Mouse (Mus musculus): ENCODE measurements around the gene Spi1. TPM values are rescaled to one million over a fixed set of nuclear protein-coding genes. Genes with fewer than 3 reads are reported as not detected.

Spi1 gene
- polyA plus RNA-seq, 1 experiment from 2014 or later, result 1.7 TPM

DNA sequence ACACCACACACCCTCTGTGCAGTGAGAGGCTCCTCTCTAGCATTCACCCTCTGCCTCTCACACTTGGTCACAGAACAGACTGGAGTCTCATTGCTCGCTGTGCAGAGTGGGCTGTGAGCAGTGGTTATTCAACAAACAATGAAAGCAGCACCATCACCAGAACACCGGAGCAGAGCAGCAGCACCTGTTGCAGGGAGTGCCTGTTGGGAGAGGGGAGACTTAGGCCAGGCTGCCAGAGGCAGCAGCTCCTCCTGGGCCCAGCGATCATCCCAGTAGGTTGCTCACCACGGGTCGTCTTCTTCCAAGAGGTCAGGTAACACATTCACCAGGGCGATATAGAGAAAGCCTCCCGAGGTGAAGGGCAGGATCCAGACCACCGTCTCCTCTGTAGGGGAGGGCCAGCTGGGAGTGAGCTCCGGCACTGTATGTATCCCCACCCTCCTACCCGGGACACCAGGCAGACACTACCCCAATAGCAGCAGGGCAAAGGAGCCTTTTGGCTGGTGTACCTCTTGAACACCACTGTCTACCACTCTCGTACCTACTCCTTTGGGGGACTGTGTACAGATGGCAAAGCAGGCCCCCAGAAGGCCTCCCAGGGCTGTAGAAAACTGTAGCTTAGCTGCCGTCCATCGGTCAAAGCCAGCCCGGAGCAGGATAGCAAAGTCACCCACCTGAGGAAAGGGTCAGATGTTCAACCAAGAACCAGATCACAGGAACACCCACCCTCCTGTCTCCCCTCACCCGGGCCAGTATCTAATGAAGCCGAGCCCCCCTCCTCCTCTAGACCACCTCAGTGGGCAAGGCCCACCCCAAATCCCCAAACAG lies 19.2 kb upstream of the Spi1 start:
- H3K4me2 ChIP-seq, result no peak overlapping the region
- H3K4me3 ChIP-seq (ENCODE audit: low read depth, low read length), result no peak overlapping the region
- H3K9me3 ChIP-seq (replicated peaks; ENCODE audit: control insufficient read depth, low read length), result no peaks in the 10 kb centered on the region
- peaks cover 21% of the 10 kb centered on the region for H3K4me1 ChIP-seq (ENCODE audit: control insufficient read depth, insufficient read depth, low read length)
- H3K27ac ChIP-seq (ENCODE audit: low read depth, low read length), result peak overlapping the region; percentile 46
- WGBS (ENCODE audit: insufficient replicate concordance), result 89% methylated on average over 16 of the region's 16 CpGs
- H3K36me3 ChIP-seq (ENCODE audit: control insufficient read depth, insufficient read depth, low read length), result peaks cover 35% of the 10 kb centered on the region
- no peaks in the 10 kb centered on the region for H3K27me3 ChIP-seq (ENCODE audit: control insufficient read depth, insufficient read depth, low read length)
- ATAC-seq (replicated peaks; ENCODE audit: insufficient number of reproducible peaks, low FRiP score, low TSS enrichment), result no peak
- H3K9ac ChIP-seq (ENCODE audit: low read depth, low read length), result 0 out of 2 replicates have a peak overlapping the region, but pooled peaks have one; percentile 12

DNA sequence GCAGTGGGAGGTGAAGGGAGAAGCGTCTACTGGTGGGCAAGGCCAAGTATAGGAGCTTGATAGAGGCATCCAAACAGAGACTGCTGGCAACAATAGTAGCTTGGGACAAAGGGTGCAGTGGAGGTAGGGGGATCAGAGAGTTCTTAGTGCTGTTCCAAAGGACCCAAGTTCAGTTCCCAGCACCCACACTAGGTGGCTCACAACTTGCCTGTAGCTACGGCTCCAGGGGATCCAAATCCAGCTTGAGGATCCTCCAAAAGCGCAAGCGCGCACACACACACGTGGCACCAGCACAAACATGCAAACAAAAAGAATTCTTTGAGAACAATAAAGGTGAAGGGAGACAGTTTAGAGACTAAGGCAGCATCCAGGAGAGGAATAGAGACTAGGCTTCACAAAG lies 18.0 kb upstream of the Spi1 start:
- Histone ChIP-seq H3K4me1 (ENCODE audit: control insufficient read depth, insufficient read depth, low read length) (peaks cover 31% of the 10 kb centered on the region), H3K27ac (ENCODE audit: low read depth, low read length) (no peak overlapping the region), H3K4me3 (ENCODE audit: low read depth, low read length) (no peak overlapping the region), H3K4me2 (no peak overlapping the region), H3K9ac (ENCODE audit: low read depth, low read length) (no peak overlapping the region), H3K27me3 (ENCODE audit: control insufficient read depth, insufficient read depth, low read length) (no peaks in the 10 kb centered on the region), H3K36me3 (ENCODE audit: control insufficient read depth, insufficient read depth, low read length) (peaks cover 27% of the 10 kb centered on the region), H3K9me3 (replicated peaks; ENCODE audit: control insufficient read depth, low read length) (no peaks in the 10 kb centered on the region)
- 88% methylated on average over 6 of the region's 6 CpGs for WGBS (ENCODE audit: insufficient replicate concordance)
- ATAC-seq (replicated peaks; ENCODE audit: insufficient number of reproducible peaks, low FRiP score, low TSS enrichment), result no peak

DNA sequence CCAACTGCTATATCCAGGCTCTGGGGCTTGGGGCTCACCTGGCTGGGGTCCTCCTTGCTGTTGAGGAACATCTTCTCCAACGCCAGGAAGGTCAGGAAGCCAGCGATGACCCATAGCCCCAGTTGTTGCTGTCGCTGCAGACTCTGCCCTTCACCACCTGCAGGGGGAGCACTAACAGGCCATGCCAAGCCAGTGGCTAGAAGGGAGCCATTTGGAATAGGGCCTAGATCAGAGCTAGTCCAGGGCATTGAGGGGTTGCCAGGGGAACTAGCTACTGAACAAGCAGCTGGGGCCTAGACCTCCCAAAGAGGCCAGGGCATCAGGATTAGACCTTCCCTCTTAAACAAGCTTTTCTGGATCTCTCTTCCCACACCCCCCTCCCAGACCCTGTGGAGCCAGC lies 16.6 kb upstream of the Spi1 start:
- Histone ChIP-seq H3K4me2 (no peak overlapping the region), H3K4me3 (ENCODE audit: low read depth, low read length) (no peak overlapping the region), H3K9me3 (replicated peaks; ENCODE audit: control insufficient read depth, low read length) (no peaks in the 10 kb centered on the region), H3K9ac (ENCODE audit: low read depth, low read length) (no peak overlapping the region), H3K27me3 (ENCODE audit: control insufficient read depth, insufficient read depth, low read length) (no peaks in the 10 kb centered on the region), H3K27ac (ENCODE audit: low read depth, low read length) (no peak overlapping the region), H3K36me3 (ENCODE audit: control insufficient read depth, insufficient read depth, low read length) (peaks cover 26% of the 10 kb centered on the region), H3K4me1 (ENCODE audit: control insufficient read depth, insufficient read depth, low read length) (peaks cover 33% of the 10 kb centered on the region)
- WGBS (ENCODE audit: insufficient replicate concordance), result 46% methylated on average over 3 of the region's 3 CpGs
- no peak for ATAC-seq (replicated peaks; ENCODE audit: insufficient number of reproducible peaks, low FRiP score, low TSS enrichment)

DNA sequence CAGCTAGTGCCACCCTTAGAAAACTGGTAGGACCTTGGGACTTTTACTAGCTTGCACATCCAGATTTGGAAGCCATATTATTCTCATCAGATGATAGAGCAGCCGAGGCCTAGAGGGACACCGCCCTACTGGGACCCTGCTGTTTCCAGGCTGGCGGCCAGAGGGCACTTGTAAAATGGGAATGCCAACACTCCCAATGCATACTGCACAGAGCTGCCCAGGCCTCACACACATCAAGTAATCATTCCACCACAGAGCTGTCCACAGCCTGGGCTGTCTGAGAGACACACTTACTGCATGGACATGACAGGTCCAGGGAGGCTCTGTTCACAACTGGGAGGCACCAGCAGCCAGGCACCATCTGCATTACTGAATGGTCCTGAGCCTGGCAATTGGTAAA lies 15.7 kb upstream of the Spi1 start:
- H3K4me1 ChIP-seq (ENCODE audit: control insufficient read depth, insufficient read depth, low read length), result peaks cover 29% of the 10 kb centered on the region
- H3K4me2 ChIP-seq, result no peak overlapping the region
- no peak overlapping the region for H3K4me3 ChIP-seq (ENCODE audit: low read depth, low read length)
- WGBS (ENCODE audit: insufficient replicate concordance), result 77% methylated on average over 3 of the region's 3 CpGs
- H3K9ac ChIP-seq (ENCODE audit: low read depth, low read length), result no peak overlapping the region
- H3K9me3 ChIP-seq (replicated peaks; ENCODE audit: control insufficient read depth, low read length), result no peaks in the 10 kb centered on the region
- peaks cover 26% of the 10 kb centered on the region for H3K36me3 ChIP-seq (ENCODE audit: control insufficient read depth, insufficient read depth, low read length)
- no peaks in the 10 kb centered on the region for H3K27me3 ChIP-seq (ENCODE audit: control insufficient read depth, insufficient read depth, low read length)
- no peak for ATAC-seq (replicated peaks; ENCODE audit: insufficient number of reproducible peaks, low FRiP score, low TSS enrichment)
- H3K27ac ChIP-seq (ENCODE audit: low read depth, low read length), result no peak overlapping the region

DNA sequence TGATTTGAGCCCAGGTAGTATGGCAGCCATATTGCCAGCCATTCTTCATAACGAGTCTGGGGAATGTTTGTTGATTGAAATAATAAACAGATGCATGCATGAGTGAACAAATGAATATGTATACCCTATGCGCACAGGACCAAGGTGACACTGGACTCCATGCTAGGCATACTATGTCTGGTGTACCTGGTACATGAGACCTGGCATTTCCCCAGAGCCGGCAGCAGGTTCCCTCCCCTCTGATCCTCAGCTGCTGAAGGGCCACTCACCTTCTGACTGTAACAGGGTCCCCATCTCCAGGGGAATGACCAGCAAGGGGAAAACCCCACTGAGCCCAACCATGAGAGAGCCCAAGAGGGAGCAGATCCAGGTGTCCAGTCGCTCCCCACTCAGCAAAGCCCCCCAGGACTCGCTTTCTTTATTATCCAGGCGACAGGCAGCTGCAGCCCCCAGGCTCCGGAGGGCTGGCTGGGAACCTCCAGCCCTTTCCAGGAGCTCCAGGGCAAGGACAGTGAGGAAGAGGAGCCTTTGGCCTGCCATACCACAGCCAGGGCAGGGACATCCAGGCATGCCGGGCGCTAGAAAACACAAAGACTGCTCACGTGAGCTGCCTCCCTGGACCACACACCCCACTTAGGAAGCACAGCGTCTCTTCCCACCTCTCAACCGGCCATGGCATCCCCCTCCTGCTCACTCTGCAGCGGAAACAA lies 13.9 kb upstream of the Spi1 start:
- H3K9ac ChIP-seq (ENCODE audit: low read depth, low read length), result peak overlapping the region; percentile 84
- H3K9me3 ChIP-seq (replicated peaks; ENCODE audit: control insufficient read depth, low read length), result no peaks in the 10 kb centered on the region
- no peaks in the 10 kb centered on the region for H3K27me3 ChIP-seq (ENCODE audit: control insufficient read depth, insufficient read depth, low read length)
- peaks cover 16% of the 10 kb centered on the region for H3K36me3 ChIP-seq (ENCODE audit: control insufficient read depth, insufficient read depth, low read length)
- H3K4me3 ChIP-seq (ENCODE audit: low read depth, low read length), result peak overlapping the region; percentile 1
- H3K4me1 ChIP-seq (ENCODE audit: control insufficient read depth, insufficient read depth, low read length), result peaks cover 19% of the 10 kb centered on the region
- ATAC-seq (replicated peaks; ENCODE audit: insufficient number of reproducible peaks, low FRiP score, low TSS enrichment), result no peak
- 61% methylated on average over 13 of the region's 13 CpGs for WGBS (ENCODE audit: insufficient replicate concordance)
- H3K4me2 ChIP-seq, result peak overlapping the region; percentile 90
- no peak overlapping the region; the same call in 1 of the 2 replicates for H3K27ac ChIP-seq (ENCODE audit: low read depth, low read length)

DNA sequence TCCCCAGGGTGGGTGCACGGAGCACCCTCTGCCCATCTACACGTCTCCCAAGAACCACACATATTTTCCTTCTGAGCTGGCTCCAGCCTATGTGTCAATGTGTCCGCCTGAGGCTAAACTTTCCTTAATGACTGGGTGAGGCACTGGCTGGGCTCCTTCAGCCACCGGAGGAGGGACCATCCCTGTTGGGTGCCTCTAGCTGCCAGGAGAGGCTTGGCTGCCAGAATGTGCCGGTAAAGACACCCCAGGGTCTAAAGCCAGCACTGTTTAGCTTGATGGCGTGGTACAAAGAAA lies 13.4 kb upstream of the Spi1 start:
- WGBS (ENCODE audit: insufficient replicate concordance), result 51% methylated on average over 6 of the region's 6 CpGs
- peak overlapping the region; percentile 84 for H3K9ac ChIP-seq (ENCODE audit: low read depth, low read length)
- peak overlapping the region; percentile 87; the same call in 1 of the 2 replicates for H3K27ac ChIP-seq (ENCODE audit: low read depth, low read length)
- ATAC-seq (replicated peaks; ENCODE audit: insufficient number of reproducible peaks, low FRiP score, low TSS enrichment), result no peak
- H3K36me3 ChIP-seq (ENCODE audit: control insufficient read depth, insufficient read depth, low read length), result peaks cover 13% of the 10 kb centered on the region
- no peaks in the 10 kb centered on the region for H3K9me3 ChIP-seq (replicated peaks; ENCODE audit: control insufficient read depth, low read length)
- H3K4me3 ChIP-seq (ENCODE audit: low read depth, low read length), result peak overlapping the region; percentile 1; the same call in 1 of the 2 replicates
- H3K27me3 ChIP-seq (ENCODE audit: control insufficient read depth, insufficient read depth, low read length), result no peaks in the 10 kb centered on the region
- peaks cover 19% of the 10 kb centered on the region for H3K4me1 ChIP-seq (ENCODE audit: control insufficient read depth, insufficient read depth, low read length)
- peak overlapping the region; percentile 90 for H3K4me2 ChIP-seq

DNA sequence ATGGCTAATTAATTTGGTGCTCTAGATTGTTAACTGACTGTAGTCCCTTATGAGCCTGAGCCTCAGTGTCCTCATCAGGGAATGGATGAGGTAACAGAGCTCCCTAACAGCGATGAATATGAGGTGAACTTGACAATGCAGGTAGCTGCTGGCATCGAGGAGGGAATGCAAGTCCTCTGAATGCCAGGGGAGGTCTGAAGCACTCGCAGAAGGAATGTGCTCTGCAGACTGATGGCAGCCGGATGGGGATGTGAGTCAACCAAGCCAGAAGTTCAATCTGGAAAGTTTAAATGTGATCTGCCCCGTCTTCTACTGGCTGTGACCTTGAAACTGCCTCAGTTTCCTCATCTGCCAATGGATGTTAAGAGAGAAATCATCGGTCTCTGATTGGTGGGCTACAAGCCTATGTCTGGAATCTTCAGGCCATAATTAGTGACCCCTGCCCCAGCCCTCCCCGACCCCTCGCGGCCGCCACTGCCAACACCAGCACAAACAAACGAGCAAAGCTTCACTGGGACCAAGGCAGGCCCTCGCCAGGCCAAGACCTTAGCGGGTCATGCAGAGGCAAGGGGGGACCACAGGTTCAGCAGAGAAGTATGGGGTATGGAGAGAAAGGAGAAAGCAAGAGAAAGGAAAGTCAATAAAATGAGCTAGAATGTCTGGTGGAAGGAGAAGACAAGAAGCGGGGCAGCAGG lies 12.7 kb upstream of the Spi1 start:
- 7% methylated on average over 14 of the region's 14 CpGs for WGBS (ENCODE audit: insufficient replicate concordance)
- Histone ChIP-seq H3K9ac (ENCODE audit: low read depth, low read length) (peak overlapping the region; percentile 84), H3K4me3 (ENCODE audit: low read depth, low read length) (peak overlapping the region; percentile 69), H3K36me3 (ENCODE audit: control insufficient read depth, insufficient read depth, low read length) (peaks cover 7% of the 10 kb centered on the region), H3K4me1 (ENCODE audit: control insufficient read depth, insufficient read depth, low read length) (peaks cover 19% of the 10 kb centered on the region), H3K4me2 (peak overlapping the region; percentile 90), H3K27me3 (ENCODE audit: control insufficient read depth, insufficient read depth, low read length) (no peaks in the 10 kb centered on the region), H3K9me3 (replicated peaks; ENCODE audit: control insufficient read depth, low read length) (no peaks in the 10 kb centered on the region), H3K27ac (ENCODE audit: low read depth, low read length) (peak overlapping the region; percentile 87)
- no peak for ATAC-seq (replicated peaks; ENCODE audit: insufficient number of reproducible peaks, low FRiP score, low TSS enrichment)

DNA sequence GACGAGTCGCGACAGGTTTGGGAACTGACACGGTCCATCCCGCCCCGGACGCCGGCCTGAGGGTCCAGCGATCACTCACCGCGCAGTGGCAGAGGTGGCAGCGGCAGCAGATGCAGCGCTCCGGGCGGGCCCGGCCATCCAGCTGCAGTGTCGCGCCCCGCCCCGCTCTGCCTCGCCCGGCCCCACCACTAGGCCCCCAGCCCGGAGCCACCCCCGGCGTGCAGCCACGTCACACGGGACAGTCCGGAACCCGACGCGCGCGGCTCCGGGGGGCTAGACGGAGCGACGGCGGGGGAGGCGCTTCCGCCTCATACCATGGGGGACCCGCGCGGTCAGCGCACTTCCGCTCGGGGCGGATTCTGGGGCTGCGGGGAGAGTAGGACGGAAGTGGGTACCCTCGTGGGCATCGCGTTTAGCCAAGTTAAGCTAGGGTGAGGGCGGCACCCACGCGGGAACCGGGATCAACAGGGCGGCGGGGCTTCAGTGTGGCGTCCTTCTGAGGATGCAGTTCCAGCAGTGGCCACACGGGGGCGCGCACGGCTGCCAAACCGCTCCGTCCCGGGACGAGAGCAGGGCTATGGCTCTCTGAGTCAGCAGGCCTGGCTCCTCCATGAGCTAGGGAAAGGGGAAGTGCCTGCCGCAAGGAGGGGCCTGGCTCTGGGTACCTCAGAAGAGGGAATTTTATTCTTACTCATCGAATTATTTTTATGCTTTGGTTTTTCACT lies 12.0 kb upstream of the Spi1 start, which contains the start of gene Slc39a13:
Slc39a13 (minus strand) TSS at position 342 of the 725 bp plus-strand sequence.
- Histone ChIP-seq H3K4me3 (ENCODE audit: low read depth, low read length) (peak within 1 kb of the TSS; percentile 69), H3K27ac (ENCODE audit: low read depth, low read length) (peak within 1 kb of the TSS; percentile 87), H3K36me3 (ENCODE audit: control insufficient read depth, insufficient read depth, low read length) (0 out of 2 replicates have a peak, but pooled peaks cover 2% of the 10 kb centered on the region), H3K27me3 (ENCODE audit: control insufficient read depth, insufficient read depth, low read length) (no peaks in the 10 kb centered on the region), H3K9ac (ENCODE audit: low read depth, low read length) (peak within 1 kb of the TSS; percentile 84), H3K4me2 (peak within 1 kb of the TSS; percentile 90), H3K9me3 (replicated peaks; ENCODE audit: control insufficient read depth, low read length) (no peaks in the 10 kb centered on the region), H3K4me1 (ENCODE audit: control insufficient read depth, insufficient read depth, low read length) (peaks cover 19% of the 10 kb centered on the region)
- WGBS (ENCODE audit: insufficient replicate concordance), result under 1% methylated on average over 64 of the region's 69 CpGs
- peak; percentile 94 for ATAC-seq (replicated peaks; ENCODE audit: insufficient number of reproducible peaks, low FRiP score, low TSS enrichment)
